Mouse (Mus musculus) CH12F3 (cell line): ENCODE measurements around the gene 1700016H13Rik.

Experiments
- in situ Hi-C: fragments of 300-500 bp; cut with MboI; formaldehyde crosslinking; loops from 2 replicates; pipeline ENCODE4 v1.14.3; 2020; ENCODE audit warnings: low sequenced_read_pairs

Gene 1700016H13Rik

GRCm38 (mm10) chr5:103655346-103656118 is at the start of gene 1700016H13Rik:
Gene 1700016H13Rik, minus strand, starts transcription at chr5:103656010.
- in situ Hi-C loops, result loop anchor here (10.0 kb wide), 1 partner anchor 311 kb away; no protein-coding TSS in a partner anchor

DNA sequence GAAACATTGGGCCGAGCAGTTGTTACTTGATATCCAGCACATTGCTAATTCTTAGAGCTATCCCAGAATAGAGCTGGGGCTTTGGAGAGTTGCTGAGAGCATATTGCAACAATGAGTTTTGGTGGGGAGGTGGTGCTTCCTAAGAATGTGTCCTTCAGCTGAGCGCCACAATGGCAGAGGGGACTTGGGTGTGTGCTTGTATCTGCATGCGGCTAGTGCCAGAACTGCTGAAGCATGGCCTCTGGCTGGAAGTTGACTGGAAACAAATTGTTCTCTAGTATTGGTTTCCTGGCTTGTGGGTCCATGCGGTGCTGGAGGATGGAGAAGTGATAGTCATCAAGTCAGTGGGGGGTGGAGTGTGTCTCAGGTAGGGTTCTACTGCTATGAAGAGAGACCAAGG is 49.5 kb upstream of the 1700016H13Rik start:
- in situ Hi-C loops, result no loop called here

DNA sequence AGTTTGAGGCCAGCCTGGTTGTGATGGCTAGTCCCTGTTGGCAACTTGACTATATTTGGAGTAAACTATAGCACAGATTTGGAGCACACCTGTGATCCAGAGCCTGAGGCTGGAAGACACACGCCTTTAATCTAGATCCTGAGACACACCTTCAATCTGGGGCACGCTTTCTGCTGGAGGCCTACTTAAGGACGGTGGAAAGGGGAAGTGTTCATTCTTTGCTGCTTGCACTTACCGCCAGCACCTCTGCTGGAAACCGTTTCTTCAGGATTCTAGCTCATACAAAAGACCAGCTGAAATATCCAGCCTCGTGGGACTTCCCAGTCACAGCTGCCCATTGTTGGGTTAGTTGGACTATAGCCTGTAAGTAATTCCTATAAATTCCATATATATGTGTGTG is 46.7 kb upstream of the 1700016H13Rik start:
- in situ Hi-C loops, result no loop called here

DNA sequence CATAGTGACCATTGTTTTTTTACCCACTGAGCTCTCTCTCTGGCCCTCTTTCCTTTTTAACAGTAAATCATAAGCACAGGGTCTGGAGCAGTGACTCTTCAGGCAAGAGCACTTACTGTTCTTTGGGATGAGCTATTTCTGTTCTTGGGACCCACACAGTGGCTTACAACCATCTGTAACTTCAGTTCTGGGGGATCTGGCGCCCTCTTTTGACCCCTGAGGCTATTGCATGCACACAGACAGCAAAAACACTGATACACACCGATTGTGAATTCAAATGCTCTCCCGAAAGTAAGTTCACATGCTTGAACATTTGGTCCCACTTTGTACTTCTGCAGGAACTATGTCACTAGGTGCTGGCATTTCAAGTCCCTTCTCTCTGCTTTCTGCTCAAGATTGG is 45.7 kb upstream of the 1700016H13Rik start:
- in situ Hi-C loops, result no loop called here

DNA sequence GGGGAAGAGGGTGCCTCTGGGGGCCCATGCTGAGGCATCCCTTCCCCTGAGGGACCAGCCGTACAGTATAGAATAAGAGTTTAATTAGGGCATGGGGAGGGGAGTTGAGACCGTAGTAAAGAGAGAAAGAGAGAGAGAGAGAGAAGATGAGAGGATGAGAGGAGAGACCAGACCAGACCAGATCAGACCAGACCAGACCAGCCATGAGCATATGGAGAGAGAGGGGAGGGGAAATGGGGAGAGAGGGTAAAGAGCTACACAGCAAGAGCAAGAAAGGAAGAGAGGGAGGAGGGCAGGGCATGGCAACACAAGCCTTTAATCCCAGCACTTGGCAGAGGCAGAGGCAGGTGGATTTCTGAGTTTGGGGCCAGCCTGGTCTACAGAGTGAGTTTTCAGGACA is 44.9 kb upstream of the 1700016H13Rik start:
- in situ Hi-C loops, result no loop called here

DNA sequence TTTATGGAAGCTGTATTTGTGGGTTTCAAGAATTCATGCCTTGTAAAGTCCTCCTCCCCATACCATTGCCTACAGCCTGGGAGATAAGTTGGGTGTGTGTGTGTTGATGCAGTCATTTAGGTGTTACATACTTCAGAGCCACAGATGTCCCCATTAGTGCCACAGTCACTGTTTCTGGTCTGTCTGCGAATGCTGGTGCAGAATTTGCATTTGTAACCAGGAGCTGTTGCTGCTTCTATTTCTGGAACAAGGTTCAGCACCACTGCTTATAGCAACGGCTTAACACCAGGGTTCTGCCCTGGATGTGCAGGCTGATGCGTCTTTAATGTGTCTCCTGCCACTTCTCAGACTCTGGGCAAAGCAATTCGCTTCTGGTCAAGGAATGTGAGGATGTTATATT is 43.7 kb upstream of the 1700016H13Rik start:
- in situ Hi-C loops, result no loop called here

DNA sequence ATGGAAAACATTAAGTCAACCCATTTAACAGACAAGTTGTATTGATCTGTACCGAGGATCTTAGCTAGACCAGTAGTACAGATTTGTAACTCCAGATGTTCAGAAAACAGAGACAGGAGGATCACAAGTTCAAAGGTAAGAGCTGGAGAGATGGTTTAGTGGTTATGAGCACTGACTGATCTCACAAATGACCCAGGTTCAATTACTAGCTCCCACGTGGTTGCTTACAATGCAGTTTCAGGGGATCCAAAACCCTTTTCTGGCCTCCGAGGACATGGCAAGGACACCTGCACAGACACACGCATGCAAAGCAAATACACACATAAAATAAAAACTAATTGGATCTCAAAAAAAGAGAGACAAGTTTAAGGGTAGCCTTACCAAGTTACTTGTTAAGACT is 42.8 kb upstream of the 1700016H13Rik start:
- in situ Hi-C loops, result no loop called here

DNA sequence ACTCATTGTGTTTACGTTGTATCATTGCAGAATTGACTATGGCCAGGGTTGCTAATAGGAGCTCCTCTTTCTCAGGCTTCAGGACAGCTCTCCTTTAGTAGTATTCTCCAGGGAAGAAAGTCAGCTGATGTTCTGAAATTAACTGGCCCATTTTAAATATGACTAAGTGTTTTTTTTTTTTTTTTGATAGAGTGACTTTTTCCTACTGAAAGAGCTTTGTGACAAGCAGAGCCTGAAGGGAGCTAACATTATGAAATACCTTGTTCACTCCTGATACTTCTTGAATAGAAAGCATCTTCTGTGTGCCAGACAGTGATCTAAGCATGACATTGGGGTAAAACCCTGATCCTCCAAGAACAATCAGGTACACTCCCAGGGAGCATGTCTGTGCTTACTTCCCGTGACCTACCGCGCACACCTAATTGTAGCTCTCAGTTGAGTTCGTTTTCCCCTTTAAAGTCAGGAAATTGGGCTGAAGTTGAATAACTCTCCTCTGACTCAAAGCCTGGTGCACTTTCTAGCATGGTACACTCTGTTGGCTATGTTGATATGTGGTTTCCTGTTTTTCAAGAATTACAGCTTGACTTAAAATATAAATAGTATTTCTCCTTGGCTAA is 42.2 kb upstream of the 1700016H13Rik start:
- in situ Hi-C loops, result no loop called here

DNA sequence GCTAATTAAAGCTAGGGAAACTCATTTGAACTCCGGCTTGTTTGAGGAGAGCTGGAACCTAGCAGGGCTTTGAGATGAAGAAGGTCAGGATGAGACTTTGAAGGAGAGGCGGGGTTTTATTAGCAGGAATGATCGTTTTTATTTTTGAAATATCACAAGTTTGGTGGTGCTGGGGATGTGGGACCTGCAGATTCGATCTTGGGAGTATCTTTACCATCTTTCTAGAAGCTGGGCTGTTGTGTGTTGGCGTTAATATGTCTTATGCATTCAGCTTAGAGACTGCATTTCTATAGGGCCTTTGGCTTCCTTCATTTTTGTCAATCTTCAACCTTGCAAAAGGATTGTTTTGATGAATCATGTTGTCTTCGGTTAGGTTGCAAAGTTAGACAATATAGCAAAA is 38.3 kb upstream of the 1700016H13Rik start:
- in situ Hi-C loops, result no loop called here

DNA sequence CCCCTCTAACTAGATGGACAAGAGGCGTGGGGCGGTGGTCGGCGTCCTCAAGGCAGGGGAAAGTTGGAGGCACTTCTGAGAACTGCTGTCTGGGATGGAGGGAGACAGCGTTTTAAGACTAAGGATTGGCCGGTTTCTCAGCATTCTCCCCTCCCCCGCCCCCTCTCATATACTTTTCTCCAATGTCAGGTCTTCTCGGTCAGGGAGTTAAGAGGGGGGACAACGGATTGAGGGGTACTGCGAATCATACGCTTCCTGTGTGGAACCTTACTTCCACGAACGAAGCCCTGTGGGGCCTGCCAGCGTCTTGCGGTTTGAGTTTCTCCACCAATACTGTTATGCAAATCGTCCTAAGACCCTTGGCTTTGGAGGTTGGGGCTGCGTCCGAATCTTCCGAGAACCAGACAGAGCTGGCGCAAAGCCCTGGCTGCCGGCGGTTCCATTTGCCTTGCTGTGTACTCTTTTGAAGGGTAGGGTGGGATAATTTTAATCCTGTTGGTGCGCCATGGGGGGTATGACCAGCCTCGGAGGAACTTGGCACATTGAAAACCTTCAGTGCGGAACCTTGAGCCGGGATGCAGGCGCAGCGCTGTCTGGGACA is 37.3 kb upstream of the 1700016H13Rik start:
- in situ Hi-C loops, result no loop called here

DNA sequence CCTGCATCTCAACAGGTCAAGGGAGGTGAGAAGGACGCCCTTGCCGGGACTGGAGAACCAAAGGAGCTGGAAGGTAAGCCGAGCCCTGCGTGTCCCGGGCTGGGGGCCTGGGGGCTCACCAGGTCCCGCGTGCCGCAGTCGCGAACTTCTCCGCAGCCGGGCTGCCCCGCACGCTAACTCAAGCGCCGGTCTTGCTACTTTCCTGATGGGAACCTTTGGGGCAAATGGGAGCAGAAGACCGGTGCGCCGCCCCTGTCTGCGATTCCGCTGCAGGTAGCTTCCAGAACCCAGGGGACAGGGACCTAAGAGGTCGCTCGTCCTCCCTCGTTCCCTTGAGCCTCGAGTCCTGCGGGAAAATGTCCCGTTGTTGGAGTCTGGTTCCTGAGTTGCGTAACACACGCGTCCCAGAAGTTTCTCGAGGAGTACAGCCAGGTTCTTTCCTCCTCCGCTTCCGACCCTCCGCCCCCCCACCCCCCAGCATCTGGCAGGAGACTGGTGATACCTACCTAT is 36.8 kb upstream of the 1700016H13Rik start:
- in situ Hi-C loops, result no loop called here

DNA sequence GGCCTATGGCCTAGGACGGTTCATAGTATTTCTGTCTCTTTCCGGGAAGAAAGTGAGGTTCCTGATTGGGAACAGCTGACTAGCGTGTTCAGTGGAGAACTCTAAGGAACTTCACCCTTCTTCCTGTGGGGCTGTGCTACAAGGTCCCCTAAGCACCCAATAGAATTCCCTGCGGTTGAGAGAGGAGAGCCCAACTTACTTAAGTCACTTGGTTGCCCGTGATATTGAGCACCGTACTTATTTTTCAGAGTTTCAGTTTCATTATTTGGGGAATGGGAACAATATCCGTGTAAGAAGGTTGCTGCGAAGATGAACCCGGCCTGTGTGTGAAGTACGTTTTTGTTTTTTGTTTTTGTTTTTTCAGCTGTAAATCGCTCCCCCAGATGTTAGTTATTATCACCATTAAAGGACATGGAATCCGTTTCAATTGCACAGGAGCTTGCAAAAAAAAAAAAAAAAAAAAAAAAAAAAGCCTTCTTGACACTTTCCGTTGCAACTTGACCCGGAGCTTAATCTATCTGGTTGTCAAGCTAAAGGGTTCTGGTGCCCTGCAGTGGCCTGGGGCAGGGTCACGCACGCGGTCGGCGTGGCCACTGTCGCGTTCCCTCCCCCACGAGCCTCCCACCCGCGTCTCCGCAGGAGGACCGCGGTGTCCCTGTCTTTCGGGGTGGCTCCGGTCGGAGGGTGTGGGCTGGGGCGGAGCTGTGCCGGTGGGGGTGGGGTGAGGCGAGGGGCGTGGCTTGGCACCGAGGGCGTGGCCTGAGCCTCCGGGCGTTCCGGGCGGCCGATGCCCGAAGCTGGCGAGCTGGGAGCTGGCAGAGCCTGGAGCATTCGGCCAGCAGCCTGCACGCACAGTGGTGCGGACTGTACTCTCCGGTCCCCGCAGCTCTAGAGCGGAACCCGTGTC is 36.1 kb upstream of the 1700016H13Rik start, which contains the start of gene Aff1:
TSS of gene Aff1 (plus strand) at position 751 of the 907 bp plus-strand sequence.
- in situ Hi-C loops, result no loop called here

DNA sequence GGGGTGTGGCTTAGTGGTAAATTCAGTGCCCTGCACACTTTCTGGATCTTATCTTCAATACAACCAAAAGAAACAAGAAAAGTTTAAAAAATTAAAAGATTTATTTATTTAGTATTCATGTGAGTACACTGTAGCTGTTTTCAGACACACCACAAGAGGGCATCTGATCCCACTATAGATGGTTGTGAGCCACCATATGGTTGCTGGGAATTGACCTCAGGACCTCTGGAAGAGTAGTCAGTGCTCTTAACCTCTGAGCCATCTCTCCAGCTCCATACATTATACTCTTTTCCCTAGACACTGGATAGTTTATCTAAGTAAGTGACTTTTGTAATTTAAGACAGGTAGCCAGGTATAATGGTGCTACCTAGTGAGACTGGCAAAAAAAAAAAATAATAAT is 35.4 kb upstream of the 1700016H13Rik start:
- in situ Hi-C loops, result no loop called here

DNA sequence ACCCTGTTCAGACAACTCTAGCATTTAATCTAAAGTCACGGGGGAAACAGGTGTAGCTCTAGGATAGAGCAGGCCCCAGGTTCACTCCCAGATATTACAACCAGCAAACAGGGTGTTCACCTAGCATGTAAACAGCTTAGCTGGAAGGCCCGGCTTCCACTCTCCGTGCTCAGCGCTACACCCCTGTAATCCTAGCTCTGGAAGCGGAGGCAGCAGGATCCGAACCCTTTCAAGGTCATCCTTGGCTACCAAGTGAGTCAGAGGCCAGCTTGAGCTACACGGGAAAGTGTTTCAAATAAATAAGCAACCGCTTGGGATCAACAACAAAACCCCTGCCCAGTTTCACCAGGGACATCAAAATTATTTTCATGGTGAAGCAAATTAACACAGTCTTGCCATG is 34.4 kb upstream of the 1700016H13Rik start:
- in situ Hi-C loops, result no loop called here

- in situ Hi-C loops, result loop anchor here (10.0 kb wide), 1 partner anchor 125 kb away; no protein-coding TSS in a partner anchor
These were observed 33.8 kb upstream of the 1700016H13Rik start for GRCm38 (mm10) chr5:103689645-103690044.

DNA sequence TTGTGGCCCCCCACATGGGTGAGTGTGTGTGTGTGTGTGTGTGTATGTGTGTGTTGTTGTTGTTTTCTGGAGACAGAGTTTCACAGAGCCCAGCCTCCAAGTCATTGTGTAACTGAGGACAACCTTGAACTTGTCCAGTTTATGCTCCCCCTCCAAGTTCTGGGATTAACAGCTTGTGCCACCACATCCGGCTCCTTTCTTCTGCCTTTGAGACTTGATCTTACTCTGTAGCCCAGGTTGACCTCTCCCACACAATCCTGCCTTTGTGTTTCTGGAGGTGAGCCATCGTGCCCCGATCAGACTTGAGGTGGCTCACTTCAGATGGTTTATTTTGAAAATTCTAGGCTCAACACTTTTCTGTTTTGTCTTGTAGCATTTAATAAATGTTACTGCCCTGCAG is 26.0 kb upstream of the 1700016H13Rik start:
- in situ Hi-C loops, result loop anchor here (10.0 kb wide), 1 partner anchor 133 kb away; no protein-coding TSS in a partner anchor

DNA sequence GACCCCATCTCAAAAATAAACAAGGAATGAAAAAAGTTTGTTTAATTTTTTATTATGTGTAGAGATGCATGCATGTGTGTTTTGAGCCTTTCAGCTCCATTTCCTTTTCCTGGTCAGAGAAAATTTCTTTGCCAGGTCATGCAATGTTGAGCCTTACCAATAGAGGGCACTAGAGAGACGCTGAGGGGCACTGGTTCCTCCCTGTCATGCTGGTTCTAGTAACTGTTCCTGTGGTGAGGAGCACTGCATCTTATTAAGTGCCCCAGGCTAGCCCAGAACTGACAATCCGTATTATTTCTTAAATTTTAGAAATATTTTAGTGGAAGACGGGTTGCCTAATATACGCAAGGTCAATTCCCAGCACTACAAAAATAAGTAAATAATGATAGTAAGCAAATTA is 24.6 kb upstream of the 1700016H13Rik start:
- in situ Hi-C loops, result loop anchor here (10.0 kb wide), 1 partner anchor 134 kb away; no protein-coding TSS in a partner anchor

- in situ Hi-C loops, result no loop called here
These were observed 23.2 kb upstream of the 1700016H13Rik start for GRCm38 (mm10) chr5:103678974-103679373.

- in situ Hi-C loops, result no loop called here
These were observed 22.1 kb upstream of the 1700016H13Rik start for GRCm38 (mm10) chr5:103677894-103678293.

- in situ Hi-C loops, result no loop called here
These were observed 20.6 kb upstream of the 1700016H13Rik start for GRCm38 (mm10) chr5:103676289-103676881.
